Mouse (Mus musculus) myocyte (in vitro differentiated cells): Measurements from ENCODE around the gene Cox14.

ENCODE experiments used
- E2F4 ChIP-seq: IDR thresholded peaks from one replicate; pipeline ENCODE4 v1.6.1; 2011; ENCODE audit warnings: mild to moderate bottlenecking, control low read depth, moderate library complexity; ENCODE audit not compliant: insufficient read depth
- POLR2AphosphoS2 ChIP-seq: IDR thresholded peaks from one replicate; pipeline ENCODE4 v1.6.1; 2011; ENCODE audit warnings: low read depth, control low read depth; ENCODE audit not compliant: insufficient read length

- TF ChIP-seq E2F4, result no peak
- no peak for TF ChIP-seq POLR2AphosphoS2
Observed at GRCm38 (mm10) chr15:99704881-99705280, 20.5 kb upstream of the Cox14 start.
